Mouse (Mus musculus) megakaryocyte, adult 5-6 weeks (primary cell): ENCODE data around the gene Atp6v0a1. TPM values are rescaled to one million over a fixed set of nuclear protein-coding genes. Genes with fewer than 3 reads are reported as not detected.

Experiments used
- ATAC-seq: 2 replicates; pipeline ENCODE4 v1.8.0; 2016; ENCODE audit warnings: mild to moderate bottlenecking, inconsistent platforms; ENCODE audit not compliant: poor library complexity, severe bottlenecking
- total RNA-seq, 2 experiments: library from RNA; stranded (forward) in 1 of 2; stranded (reverse) in 1 of 2; fragments of 153-499, 151-499 nt in 1 of 2; fragments of 221-1000, 200-1000 nt in 1 of 2; gene quantifications; 2 replicates each; pipeline versions ENCODE4 v1.2.3 to v1.2.4; 2015 to 2017

Gene Atp6v0a1
- total RNA-seq, 2 experiments from 2014 or later = 35.2 to 42.9 TPM

GRCm38 (mm10) chr11:101023371-101023770, 14.1 kb downstream of the Atp6v0a1 start:
- ATAC-seq = no peak

DNA sequence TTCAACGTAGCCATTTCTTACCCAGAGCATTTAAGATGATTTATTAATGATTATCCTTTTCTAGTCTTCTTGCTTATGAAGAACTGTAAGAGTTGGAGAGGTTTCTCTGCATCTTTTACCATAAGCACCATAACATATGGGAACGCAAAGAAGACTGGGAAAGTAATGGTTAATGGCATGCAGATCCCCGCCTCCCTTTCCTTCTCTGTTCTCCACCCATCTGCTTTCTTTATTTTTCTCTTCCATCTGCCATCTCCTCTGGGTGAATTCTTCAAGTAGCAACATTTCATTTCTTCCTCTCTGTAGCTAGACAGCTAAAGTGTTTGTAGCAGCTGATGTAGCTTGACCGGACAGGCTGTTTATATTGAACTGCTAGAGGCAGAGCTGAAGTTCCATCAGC, 14.7 kb downstream of the Atp6v0a1 start:
- ATAC-seq = no peak

- ATAC-seq = no peak
Measured at GRCm38 (mm10) chr11:101027121-101027520, 17.9 kb downstream of the Atp6v0a1 start.

DNA sequence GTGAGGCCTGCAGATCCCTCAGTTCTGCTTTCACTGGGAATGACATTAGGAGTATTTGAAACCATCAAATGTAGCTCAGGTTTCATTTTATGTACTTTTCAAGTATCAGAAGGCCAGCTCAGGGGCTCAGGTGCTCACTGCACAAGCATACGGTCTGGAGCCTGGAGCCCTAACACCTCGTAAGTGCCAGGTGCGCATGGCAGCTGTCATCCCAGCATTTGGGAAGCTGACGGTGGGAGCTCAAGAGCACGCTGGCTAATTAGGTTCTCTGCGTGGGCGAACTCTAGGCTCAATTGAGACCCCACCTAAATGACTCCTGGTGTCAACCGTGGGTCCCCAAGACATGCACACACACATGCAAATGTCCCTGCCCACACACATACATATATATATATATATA, 20.1 kb downstream of the Atp6v0a1 start:
- no peak for ATAC-seq

DNA sequence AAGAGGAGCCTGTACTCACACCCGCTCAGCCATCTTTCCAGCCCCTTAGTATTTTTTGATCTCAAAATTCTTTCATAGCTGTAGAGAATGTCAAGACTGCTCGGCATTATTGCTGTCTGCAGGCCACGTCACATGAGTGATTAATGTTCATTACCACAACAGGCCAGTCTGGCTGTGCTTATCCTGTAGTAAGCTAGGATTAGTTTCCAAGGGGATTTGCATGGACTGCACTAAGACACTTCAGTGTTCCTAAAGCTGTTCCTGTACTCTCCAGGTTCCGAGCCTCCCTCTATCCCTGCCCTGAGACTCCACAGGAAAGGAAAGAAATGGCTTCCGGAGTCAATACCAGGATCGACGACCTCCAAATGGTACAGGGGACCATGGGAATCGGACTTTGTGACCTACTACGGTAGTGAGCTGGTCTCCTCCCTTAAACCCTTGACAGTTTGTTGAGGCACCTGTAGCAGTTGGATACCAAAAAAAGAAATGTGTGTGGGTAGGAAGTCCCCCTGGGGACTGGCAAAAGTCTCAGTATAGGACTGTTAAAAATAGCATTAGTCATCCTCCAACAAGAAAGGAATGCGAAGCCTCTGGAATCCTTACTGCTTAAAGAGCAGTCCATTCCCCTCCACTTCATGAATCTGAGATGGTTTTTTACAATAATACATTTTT, 21.0 kb downstream of the Atp6v0a1 start:
- ATAC-seq = no peak

DNA sequence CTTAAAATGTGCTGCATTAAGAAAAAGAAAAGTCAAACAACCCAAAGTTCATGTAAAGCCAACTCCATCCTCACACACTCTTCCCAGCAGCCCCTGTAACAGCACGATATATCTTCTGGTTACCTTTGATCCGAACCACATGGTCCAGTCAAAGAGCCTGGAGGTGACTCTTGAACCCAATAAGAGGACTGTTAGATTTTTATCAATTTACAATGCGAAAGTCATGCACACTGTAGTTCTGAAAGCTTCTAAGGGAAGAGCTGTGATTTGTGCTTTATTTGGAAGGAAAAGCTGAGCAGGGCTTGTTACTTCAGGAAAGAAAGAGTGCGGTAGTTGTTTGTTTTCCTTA, 21.5 kb downstream of the Atp6v0a1 start:
- no peak for ATAC-seq

DNA sequence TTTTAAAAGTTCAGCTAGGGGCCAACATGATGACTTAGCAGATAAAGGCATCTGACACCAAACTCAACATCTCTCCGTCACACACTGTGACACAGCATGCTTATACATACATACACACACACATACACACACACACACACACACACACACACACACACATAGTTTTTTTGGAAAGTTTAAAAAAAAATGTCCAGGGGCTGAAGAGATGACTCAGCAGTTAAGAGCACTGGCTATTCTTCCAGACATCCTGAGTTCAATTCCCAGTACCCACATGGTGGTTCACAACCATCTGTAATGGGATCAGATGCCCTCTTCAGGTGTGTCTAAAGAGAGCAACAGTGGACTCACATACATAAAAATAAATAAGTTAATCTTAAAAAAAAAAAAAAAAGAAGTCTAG, 22.2 kb downstream of the Atp6v0a1 start:
- ATAC-seq = no peak

- no peak for ATAC-seq
Measured at GRCm38 (mm10) chr11:101033856-101034500, 24.7 kb downstream of the Atp6v0a1 start.

DNA sequence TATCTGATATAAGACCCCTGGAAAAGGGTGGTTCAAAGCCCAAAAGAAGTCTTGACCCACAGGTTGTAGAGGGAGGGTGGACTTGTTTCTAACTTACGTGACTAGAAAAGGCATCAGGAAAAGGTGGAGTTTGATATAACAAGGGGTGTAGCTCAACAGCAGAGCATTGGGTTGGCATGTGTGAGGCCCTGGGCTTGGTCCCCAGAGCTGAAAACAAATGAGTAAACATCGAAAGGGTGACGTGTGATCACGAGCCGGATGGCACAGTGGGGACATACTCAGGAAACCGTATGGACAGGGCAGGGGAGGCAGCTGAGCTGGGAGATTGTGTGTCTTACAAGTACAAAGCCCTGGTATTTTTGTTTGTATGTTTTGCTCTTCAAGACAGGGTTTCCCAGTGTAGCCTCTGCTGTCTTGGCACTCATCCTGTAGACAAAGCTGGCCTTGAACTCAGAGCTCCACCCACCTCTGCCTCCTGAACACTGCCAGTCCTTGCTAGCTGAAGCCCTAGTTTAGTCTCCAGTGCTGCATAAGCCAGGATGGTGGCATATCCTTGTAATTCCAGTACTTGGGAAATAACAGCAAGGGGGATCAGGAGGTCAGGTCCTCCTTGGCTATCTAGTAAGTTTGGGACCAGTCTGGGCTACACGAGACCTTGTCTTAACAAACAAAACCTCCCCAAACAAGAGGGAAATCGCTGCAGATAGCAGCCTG, 25.5 kb downstream of the Atp6v0a1 start:
- no peak for ATAC-seq

DNA sequence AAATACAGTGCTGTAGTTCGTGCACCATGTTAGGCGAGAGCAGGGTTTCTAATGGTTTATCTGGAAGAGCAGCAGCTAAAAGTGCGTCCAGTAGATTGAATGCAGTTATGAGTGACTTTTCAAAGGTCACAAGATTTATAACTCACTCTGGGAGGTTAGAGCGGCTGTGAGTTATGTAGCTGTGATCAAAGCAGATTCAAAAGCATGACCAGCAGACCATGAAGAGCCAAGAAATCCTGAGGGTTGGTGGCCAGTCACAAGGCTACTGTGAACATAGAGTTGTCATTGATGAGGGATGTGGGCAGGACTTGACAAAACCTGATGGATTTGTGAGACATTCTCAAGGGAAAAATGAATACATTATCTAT, 26.1 kb downstream of the Atp6v0a1 start:
- no peak for ATAC-seq

DNA sequence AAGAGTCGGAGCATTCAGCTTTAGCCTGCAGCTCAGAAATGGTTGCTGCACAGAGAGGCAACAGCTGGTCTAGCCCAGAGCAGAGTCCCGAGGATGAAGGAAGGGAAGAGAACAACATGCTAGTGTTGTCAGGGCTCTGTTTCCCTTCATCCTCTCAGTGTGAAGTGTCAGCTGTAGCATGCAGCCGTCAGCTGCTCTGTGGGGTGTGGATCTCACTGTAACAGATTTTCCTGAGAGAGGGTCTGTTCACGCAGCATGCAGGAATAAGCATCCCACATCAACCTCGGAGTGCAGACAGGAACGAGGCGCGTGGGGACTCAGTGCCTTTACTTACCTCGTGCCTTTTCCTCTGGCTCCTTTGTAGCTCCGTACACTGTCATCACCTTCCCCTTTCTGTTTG, 28.5 kb downstream of the Atp6v0a1 start:
- no peak for ATAC-seq

- no peak for ATAC-seq
Measured at GRCm38 (mm10) chr11:101045826-101046225, 36.6 kb downstream of the Atp6v0a1 start.

- ATAC-seq = no peak
Measured at GRCm38 (mm10) chr11:101046440-101046839, 37.2 kb downstream of the Atp6v0a1 start.

- no peak for ATAC-seq
Measured at GRCm38 (mm10) chr11:101047502-101047901, 38.2 kb downstream of the Atp6v0a1 start.

GRCm38 (mm10) chr11:101050359-101050758, 41.1 kb downstream of the Atp6v0a1 start:
- no peak for ATAC-seq

GRCm38 (mm10) chr11:101051051-101051493, 41.8 kb downstream of the Atp6v0a1 start:
- ATAC-seq = no peak

GRCm38 (mm10) chr11:101051617-101052016, 42.4 kb downstream of the Atp6v0a1 start:
- ATAC-seq = no peak

DNA sequence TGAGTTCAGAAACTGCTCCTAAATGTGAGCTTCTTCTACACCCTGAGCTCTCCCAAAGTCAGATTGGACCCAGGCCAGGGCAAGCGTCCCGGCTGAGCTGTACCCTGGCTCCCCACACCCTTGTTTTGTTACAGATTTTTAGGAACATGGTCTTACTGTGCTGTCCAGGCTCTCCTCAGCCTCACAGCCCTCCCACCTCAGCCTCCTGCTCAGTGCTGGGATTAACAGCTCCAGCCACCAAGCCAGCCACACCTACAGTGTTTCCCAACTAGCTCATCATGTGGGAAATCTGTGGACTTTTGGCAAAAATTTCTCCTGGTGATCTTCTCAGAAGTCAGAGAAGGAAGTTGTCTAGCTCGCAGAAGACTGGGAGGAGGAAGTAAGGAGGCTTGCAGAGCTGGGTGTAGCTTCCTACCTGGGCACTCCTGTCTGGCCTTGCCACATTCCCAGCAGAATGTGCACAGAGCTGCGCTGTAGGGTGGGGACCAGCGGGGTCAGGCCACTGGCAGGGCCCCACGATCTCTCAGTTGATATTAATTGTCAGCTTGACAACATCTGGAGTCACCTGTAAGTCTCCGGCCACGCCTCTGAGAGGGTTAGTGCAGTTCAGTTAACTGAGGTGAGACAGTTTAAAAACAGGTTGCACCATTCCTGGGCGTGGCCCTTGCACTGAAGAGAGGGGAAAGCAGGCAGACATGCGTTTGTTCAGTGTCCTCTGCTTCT, 43.7 kb downstream of the Atp6v0a1 start:
- ATAC-seq = peak; percentile 83

DNA sequence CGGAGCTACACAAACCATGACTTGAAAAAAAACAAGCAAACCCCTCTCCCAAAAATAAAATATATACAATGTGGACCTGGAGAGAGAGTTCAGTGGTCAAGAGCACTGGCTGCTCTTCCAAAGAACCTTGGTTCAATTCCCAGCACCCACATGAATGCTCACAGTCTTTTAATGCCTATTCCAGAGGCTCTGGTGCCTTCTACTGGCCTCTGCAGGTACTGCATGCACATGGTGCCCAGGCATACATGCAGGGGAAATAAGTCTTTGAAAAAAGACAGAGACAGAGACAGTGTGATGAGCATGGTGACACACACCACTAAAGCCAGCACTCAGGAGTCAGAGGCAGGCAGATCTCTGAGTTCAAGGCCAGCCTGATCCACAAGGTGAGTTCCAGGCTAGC, 44.7 kb downstream of the Atp6v0a1 start:
- ATAC-seq = no peak

DNA sequence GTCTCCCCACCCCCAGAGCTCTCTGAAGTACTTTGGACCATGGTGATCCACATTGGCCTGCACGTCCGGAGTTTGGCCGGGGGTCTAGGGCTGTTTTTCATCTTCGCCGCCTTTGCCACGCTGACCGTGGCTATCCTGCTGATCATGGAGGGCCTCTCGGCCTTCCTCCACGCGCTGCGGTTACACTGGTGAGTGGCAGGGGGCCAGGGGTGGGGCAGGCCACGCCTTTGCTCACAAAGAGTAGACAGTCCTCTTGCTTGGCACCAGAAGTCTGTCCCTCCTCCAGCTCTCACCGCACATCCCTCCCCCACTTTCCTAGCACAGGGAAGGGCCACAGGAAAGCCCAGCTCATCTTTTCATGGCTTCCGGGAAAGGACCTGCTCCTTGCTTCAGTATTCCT, 46.2 kb downstream of the Atp6v0a1 start:
- ATAC-seq = no peak

DNA sequence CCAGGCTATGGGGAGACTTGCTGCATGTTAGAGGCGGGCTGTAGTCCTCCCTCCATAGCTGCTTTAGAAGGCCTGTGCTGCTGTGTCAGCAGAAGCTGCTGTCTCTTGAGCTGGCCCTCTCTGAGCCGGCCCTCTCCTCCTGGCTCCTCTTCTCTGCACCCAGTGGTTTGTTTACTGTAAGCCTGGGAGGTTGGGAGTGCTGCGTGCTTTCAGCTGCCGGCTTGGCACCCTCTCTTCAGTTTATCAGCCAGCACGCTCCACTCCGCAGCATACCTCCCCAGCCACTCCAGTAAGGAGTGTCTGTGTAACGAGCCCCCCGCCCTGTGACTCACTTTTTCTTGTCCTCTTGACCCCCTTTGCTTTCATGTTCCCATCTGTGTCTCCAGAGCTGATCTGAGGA, 47.6 kb downstream of the Atp6v0a1 start:
- ATAC-seq = no peak

- ATAC-seq = peak; percentile 62
Measured at GRCm38 (mm10) chr11:101057860-101058259, 48.6 kb downstream of the Atp6v0a1 start.
